Mouse (Mus musculus) retina, postnatal 1 day (tissue): ENCODE data around the gene Abhd16a.
A peak's percentile ranks its signal among the peaks of the same experiment; 100 is the strongest.

Source experiments
- DNase-seq: peaks from one replicate; pipeline ENCODE4 v3.0.0-alpha.2; 2012

Gene Abhd16a

GRCm38 (mm10) chr17:35088825-35089644 lies at the start of gene Abhd16a:
Abhd16a (plus strand) TSS chr17:35089263.
- DNase-seq = peak; percentile 97

- no peak for DNase-seq
Observed at GRCm38 (mm10) chr17:35043794-35044193, 45.3 kb upstream of the Abhd16a start.

DNA sequence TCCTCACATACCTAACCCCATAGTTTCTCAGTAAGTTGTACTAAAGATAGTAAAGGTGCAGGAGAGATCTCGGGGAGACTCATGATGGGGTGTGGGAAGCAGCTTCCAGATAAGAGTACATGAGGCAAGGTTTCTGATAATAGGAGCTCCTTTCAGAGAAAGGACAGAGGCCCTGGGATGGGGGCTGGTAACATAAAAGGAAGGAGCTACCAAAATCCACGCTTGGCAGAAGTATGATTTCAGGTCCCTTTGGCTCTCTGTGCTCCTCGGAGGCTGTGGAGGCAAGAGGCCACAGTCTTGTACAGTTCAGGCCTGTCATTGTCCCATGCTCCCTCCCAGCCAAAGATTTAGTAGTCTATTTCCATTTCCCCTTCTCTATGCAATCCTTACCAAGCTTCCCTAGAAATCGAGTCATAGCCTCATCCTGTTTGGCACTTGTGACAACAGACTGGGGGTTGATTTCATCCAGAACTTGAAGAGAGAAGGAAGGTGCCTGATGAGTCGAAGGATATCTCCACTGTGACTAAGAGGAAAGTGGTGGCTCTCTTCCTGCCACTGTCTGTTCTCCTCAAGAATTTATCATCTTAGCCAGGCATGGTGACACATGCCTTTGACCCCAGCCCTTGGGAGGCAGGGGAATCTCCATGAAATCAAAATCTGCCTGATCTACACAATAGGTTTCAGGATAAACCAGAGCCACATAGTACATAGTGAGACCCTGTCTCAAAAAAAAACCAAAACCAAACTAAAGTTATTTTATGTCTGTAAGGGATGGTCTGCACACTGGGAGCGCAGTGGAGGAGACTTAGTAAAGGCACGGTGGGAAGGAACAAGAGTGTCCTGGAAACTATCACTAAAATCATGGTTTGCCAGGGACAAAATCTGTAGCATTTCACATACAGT lies 43.9 kb upstream of the Abhd16a start:
- DNase-seq = no peak

GRCm38 (mm10) chr17:35045807-35046680 lies 43.0 kb upstream of the Abhd16a start:
- no peak for DNase-seq

DNA sequence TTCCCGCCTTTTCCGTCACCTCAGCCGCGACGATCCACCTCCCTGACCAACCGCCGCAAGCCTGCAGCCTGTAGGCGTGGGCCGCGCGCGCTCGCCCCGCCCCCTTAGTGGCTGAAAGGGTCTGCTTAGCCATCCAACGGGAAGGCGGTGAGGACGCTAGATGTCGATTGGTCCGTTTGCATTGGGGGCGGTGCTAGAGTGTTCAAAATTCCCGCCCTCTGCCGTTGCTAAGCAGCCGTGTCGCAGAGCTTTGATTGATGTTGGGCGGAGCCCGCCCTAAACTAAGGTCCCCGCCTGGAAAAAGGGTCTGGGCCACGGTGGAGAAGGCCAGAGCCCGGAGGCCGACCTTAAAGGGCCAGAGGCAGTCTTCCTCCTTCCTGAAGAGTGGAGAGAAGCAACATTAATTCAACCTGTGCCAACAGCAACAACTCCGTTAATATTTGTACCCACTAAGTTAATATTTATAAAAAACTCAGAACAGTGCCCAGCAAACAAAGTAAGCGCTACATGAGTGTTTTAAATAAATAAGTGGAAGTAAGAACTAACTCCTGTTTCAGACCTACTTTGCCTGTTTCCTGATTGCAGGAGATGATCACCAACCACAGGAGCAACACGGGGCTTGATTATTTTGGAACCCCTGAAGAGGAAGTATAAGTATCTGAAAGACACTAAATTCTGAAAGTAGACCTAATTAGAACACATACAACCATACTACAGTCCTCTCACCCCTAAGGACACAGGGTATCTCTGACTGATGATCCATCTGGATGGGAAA lies 42.2 kb upstream of the Abhd16a start, which contains the start of gene Msh5:
Msh5 (minus strand) TSS at position 65 of the 775 bp plus-strand sequence.
- peak; percentile 100 for DNase-seq

GRCm38 (mm10) chr17:35047688-35048087 lies 41.4 kb upstream of the Abhd16a start:
- DNase-seq = no peak

DNA sequence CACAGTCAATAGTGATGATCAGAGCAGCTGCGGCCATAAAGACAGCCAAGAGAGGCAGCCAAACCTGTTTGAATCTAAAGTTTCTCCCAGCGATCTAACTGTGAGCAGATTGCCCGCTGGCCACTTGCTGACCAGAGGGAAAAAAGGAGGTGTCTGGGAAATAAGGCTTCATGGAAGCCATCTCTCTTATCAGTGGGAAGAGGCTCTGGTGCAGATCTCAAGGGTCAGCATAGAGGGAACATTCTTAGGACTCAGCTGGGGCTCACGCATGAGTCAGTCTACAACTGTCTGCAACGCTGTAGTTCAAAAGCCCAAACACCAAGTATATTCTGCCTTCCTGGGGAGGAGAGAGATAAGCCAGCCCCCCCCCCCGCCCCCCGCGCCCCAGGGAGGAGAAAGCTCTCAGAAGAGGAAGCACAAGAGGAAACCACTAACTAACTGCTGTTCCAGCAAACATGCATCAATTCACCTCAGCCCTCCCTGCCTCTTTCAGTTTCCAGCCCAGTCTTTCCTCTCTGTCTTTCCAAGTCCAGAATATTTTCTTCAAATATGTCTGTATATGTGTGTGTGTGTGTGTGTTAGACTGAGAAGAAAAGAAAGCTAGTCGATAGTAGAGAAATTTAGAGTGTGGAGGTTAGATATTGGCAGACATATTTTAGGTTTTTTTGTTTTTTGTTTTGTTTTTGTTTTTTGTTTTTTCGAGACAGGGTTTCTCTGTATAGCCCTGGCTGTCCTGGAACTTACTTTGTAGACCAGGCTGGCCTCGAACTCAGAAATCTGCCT lies 40.7 kb upstream of the Abhd16a start:
- no peak for DNase-seq

GRCm38 (mm10) chr17:35048932-35049440 lies 40.1 kb upstream of the Abhd16a start:
- no peak for DNase-seq

DNA sequence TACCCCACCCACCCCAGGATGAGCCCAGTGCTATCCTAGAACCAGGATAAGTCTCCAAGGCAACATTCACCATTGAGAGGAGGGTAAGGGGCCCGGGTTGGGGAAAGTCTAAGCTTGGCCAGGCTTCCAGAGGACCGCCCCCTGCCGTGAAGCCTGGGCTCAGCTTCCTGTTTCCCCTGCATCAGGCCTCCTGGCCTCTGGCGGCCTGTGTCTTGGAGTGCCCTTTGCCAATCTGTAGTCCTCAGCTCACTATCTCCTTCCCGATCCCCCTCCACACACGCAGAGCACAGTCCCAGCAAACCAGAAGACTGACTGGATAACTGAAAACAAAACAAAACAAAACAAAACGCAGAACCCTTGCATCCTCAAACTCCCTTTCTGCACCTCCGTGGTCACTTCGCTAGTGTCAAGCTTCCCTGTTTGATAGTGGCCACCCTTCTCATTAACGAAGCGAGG lies 39.5 kb upstream of the Abhd16a start, which contains the start of gene Clic1:
Clic1 (plus strand) TSS at position 406 of the 456 bp plus-strand sequence.
- peak; percentile 93 for DNase-seq

- DNase-seq = peak; percentile 69
Observed at GRCm38 (mm10) chr17:35050126-35050750, 38.8 kb upstream of the Abhd16a start.

GRCm38 (mm10) chr17:35051156-35052086 lies 37.6 kb upstream of the Abhd16a start:
- peak; percentile 82 for DNase-seq

DNA sequence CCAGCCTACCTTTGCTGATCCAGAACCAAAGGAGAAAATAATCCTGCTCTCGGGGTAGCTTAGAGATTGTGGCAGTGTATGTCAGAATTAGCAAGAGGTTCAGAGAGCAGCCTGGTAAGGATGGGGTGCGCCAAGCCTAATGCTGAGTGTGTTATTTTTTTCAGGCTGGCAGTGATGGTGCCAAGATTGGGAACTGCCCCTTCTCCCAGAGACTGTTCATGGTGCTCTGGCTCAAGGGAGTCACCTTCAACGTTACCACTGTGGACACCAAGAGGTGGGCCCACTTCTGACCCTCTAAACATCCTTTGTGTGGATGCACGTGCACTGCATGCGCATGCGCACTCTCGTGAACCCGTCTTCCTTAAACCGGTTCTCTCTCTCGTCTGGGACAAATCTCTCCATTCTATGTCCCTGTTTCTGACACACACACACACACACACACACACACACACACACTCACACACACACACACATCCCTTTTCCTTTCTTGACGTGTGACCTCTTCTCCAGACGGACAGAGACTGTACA lies 36.7 kb upstream of the Abhd16a start:
- no peak for DNase-seq

GRCm38 (mm10) chr17:35055691-35056495 lies 33.2 kb upstream of the Abhd16a start:
- no peak for DNase-seq

- no peak for DNase-seq
Observed at GRCm38 (mm10) chr17:35057090-35057489, 32.0 kb upstream of the Abhd16a start.

GRCm38 (mm10) chr17:35058316-35058715 lies 30.7 kb upstream of the Abhd16a start:
- no peak for DNase-seq

DNA sequence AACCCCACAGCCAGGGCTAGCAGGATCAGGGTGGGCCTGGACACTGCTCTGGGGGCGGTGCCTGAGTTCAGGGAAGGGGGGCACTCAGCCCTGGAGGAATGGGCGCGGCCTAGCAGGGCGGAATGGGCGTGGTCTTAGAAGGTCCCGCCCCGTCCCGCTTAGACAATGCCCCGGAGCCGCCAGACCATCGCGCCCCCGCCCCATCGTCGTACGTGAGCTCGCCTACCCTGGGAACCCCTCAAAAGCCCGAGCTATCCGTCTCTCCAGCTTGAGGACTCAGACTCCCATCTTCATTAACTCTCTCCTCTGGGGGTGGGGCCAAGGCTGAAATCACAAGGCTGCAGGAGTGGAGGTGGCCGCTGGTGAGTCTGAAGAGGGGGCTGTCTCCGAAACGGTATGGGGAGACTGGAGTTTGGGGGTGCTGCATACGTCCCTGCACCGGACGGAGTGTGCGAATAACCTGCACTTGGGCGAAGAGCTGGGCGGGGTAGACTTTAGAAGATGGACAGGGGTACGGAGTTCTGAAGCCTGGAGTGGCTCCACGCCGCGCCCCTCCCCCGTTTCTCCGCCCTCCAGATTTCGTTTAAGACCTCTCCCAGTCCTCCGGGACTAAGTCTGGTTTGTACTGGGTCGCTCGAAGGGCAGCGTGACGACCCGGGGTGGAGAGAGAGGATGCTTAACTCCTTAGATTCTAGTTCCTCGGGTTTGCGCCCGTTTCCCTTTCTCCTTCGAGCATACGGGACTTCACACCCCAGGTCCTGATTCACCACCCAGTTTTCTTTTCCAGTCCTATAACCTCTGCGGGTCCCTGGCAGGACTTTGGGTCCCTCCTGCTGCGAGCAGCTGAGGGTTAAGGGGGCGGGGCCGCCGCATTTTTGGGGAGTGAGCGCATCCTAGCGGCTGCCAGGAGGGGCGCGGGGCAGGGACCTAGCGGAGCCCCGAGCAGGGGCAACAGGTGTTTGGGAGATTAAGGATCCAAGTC lies 29.9 kb upstream of the Abhd16a start, which contains the start of gene Ddah2:
Ddah2 (plus strand) TSS at position 125 of the 982 bp plus-strand sequence.
- DNase-seq = peak; percentile 96
